Mouse (Mus musculus): ENCODE results near the gene Lzts2.

Lzts2 gene

GRCm38 (mm10) chr19:45014335-45014971 lies at the start of gene Lzts2:
TSS of gene Lzts2 (plus strand) at chr19:45014414.
- no peak for DNase-seq (ENCODE audit: low spot score)

- no peak for DNase-seq (ENCODE audit: low spot score)
Measured at GRCm38 (mm10) chr19:44965978-44966377, 48.2 kb upstream of the Lzts2 start.

GRCm38 (mm10) chr19:44968329-44968728 lies 45.9 kb upstream of the Lzts2 start:
- DNase-seq (ENCODE audit: low spot score) = no peak

GRCm38 (mm10) chr19:44976636-44977035 lies 37.6 kb upstream of the Lzts2 start:
- no peak for DNase-seq (ENCODE audit: low spot score)

GRCm38 (mm10) chr19:44977148-44977547 lies 37.1 kb upstream of the Lzts2 start:
- no peak for DNase-seq (ENCODE audit: low spot score)

GRCm38 (mm10) chr19:44980787-44981186 lies 33.4 kb upstream of the Lzts2 start:
- DNase-seq (ENCODE audit: low spot score) = no peak

- no peak for DNase-seq (ENCODE audit: low spot score)
Measured at GRCm38 (mm10) chr19:44982477-44983115, 31.6 kb upstream of the Lzts2 start.

GRCm38 (mm10) chr19:44983366-44983765 lies 30.8 kb upstream of the Lzts2 start:
- no peak for DNase-seq (ENCODE audit: low spot score)

- DNase-seq (ENCODE audit: low spot score) = no peak
Measured at GRCm38 (mm10) chr19:44984420-44984819, 29.8 kb upstream of the Lzts2 start.

GRCm38 (mm10) chr19:44985159-44985988 lies 28.8 kb upstream of the Lzts2 start:
- DNase-seq (ENCODE audit: low spot score) = no peak

GRCm38 (mm10) chr19:44987004-44987403 lies 27.2 kb upstream of the Lzts2 start:
- no peak for DNase-seq (ENCODE audit: low spot score)

- no peak for DNase-seq (ENCODE audit: low spot score)
Measured at GRCm38 (mm10) chr19:44987851-44988250, 26.4 kb upstream of the Lzts2 start.

GRCm38 (mm10) chr19:44988321-44988720 lies 25.9 kb upstream of the Lzts2 start:
- no peak for DNase-seq (ENCODE audit: low spot score)

- DNase-seq (ENCODE audit: low spot score) = peak; percentile 68
Measured at GRCm38 (mm10) chr19:44988831-44989566, 25.2 kb upstream of the Lzts2 start, which contains the start of gene Sema4g. TSS of gene Sema4g (plus strand) at chr19:44989101.

- DNase-seq (ENCODE audit: low spot score) = no peak
Measured at GRCm38 (mm10) chr19:44989567-44990495, 24.4 kb upstream of the Lzts2 start.

GRCm38 (mm10) chr19:44991031-44991430 lies 23.2 kb upstream of the Lzts2 start:
- no peak for DNase-seq (ENCODE audit: low spot score)

- DNase-seq (ENCODE audit: low spot score) = no peak
Measured at GRCm38 (mm10) chr19:44992246-44992645, 22.0 kb upstream of the Lzts2 start.

- no peak for DNase-seq (ENCODE audit: low spot score)
Measured at GRCm38 (mm10) chr19:44992712-44993111, 21.5 kb upstream of the Lzts2 start.

- no peak for DNase-seq (ENCODE audit: low spot score)
Measured at GRCm38 (mm10) chr19:44997786-44998185, 16.4 kb upstream of the Lzts2 start.

GRCm38 (mm10) chr19:44999647-45000046 lies 14.6 kb upstream of the Lzts2 start:
- no peak for DNase-seq (ENCODE audit: low spot score)

GRCm38 (mm10) chr19:45002301-45002700 lies 11.9 kb upstream of the Lzts2 start:
- DNase-seq (ENCODE audit: low spot score) = no peak

Measured in testis, postnatal 10 days (tissue).